Mouse (Mus musculus) liver, embryonic 14.5 days (tissue): ENCODE measurements around the gene Klhl8. TPM values are rescaled to one million over a fixed set of nuclear protein-coding genes. Genes with fewer than 3 reads are reported as not detected.

Source experiments
- ATAC-seq: fragments of 200-750 bp; cut with Nextera tagmentation; 2 replicates; pipeline ENCODE4 v1.8.0; 2017; ENCODE audit warnings: moderate number of reproducible peaks, mild to moderate bottlenecking, moderate library complexity; ENCODE audit not compliant: insufficient read depth
- DNase-seq, 3 experiments: peaks; one replicate each; pipeline ENCODE4 v3.0.0-alpha.2; 2012 to 2013; ENCODE audit warnings: low read depth in 3 of 3, low spot score in 3 of 3
- H3K27ac ChIP-seq: fragments of 300-500 bp; sonication (generic); 2 replicates; pipeline ENCODE4 v1.5.1; 2014; ENCODE audit warnings: moderate library complexity, mild to moderate bottlenecking, control low read depth, inconsistent platforms
- H3K27me3 ChIP-seq: fragments of 300-500 bp; sonication (generic); 2 replicates; pipeline ENCODE4 v1.6.1; 2014; ENCODE audit warnings: mild to moderate bottlenecking, low read length, moderate library complexity; ENCODE audit not compliant: control insufficient read depth, insufficient read depth
- H3K36me3 ChIP-seq: fragments of 300-500 bp; sonication (generic); replicated peaks from 2 replicates; pipeline ENCODE4 v1.6.1; 2014; ENCODE audit warnings: low read depth; ENCODE audit not compliant: control insufficient read depth, insufficient read depth
- H3K4me1 ChIP-seq, 2 experiments: fragments of 200-500 bp in 1 of 2; fragments of 300-500 bp in 1 of 2; sonication (generic) in 1 of 2; replicated peaks; 2 replicates each; pipeline ENCODE4 v1.6.1; 2012 to 2014; ENCODE audit warnings: antibody characterized with exemption in 1 of 2, inconsistent platforms in 1 of 2, low read length in 1 of 2; ENCODE audit not compliant: control insufficient read depth in 2 of 2, insufficient read depth in 2 of 2
- H3K4me2 ChIP-seq: fragments of 300-500 bp; sonication (generic); 2 replicates; pipeline ENCODE4 v1.6.1; 2014; ENCODE audit warnings: low read depth, mild to moderate bottlenecking, control low read depth, moderate library complexity
- H3K4me3 ChIP-seq, 2 experiments: fragments of 200-500 bp in 1 of 2; fragments of 300-500 bp in 1 of 2; sonication (generic) in 1 of 2; 2 replicates each; pipeline ENCODE4 v1.5.1; 2012 to 2014; ENCODE audit warnings: low read depth in 2 of 2, low read length in 2 of 2, mild to moderate bottlenecking in 2 of 2, control low read depth in 1 of 2, inconsistent platforms in 1 of 2, moderate library complexity in 1 of 2; ENCODE audit not compliant: insufficient read depth in 1 of 2
- H3K9ac ChIP-seq: fragments of 300-500 bp; sonication (generic); replicated peaks from 2 replicates; pipeline ENCODE4 v1.6.1; 2014; ENCODE audit warnings: mild to moderate bottlenecking, control low read depth, moderate library complexity
- H3K9me3 ChIP-seq: fragments of 300-500 bp; sonication (generic); 2 replicates; pipeline ENCODE4 v1.6.1; 2016; ENCODE audit warnings: low read length, mixed read lengths; ENCODE audit not compliant: control insufficient read depth
- CTCF ChIP-seq: IDR thresholded peaks from 2 replicates; pipeline ENCODE4 v1.5.1; 2016; ENCODE audit warnings: antibody characterized with exemption, low read depth, control low read depth
- EP300 ChIP-seq: IDR thresholded peaks from 2 replicates; pipeline ENCODE4 v1.6.1; 2016; ENCODE audit warnings: antibody characterized with exemption, low read depth
- WGBS: fragments of 180-500 bp; shearing (Covaris S2); extraction: QIAGEN DNeasy Blood & Tissue Kit; methylation state at CpG from one replicate; pipeline ENCODE4 v1.1.7; 2014; ENCODE audit not compliant: insufficient replicate concordance; 5-methylcytosine and 5-hydroxymethylcytosine counted together
- polyA plus RNA-seq, 2 experiments: library from polyadenylated mRNA; depleted of rRNA in 1 of 2; stranded (reverse) in 1 of 2; unstranded in 1 of 2; fragments of >200 nt; fragmentation: Nextera tagmentation in 1 of 2; extraction: Ambion mirVana in 1 of 2; gene quantifications; 2 replicates each; pipeline versions ENCODE4 v1.2.1 to v1.2.3; 2012 to 2014

Gene Klhl8
- polyA plus RNA-seq, 2 experiments: 0.98 to 0.99 TPM

GRCm38 (mm10) chr5:103816718-103817117 is 94.3 kb downstream of the Klhl8 start:
- WGBS: 86% methylated on average over 3 of the region's 3 CpGs
- DNase-seq (no peak), ATAC-seq (no peak)
- Histone ChIP-seq H3K4me2 (no peak overlapping the region), H3K27me3 (no peaks in the 10 kb centered on the region), H3K9me3 (no peaks in the 10 kb centered on the region), H3K27ac (no peak overlapping the region), H3K36me3 (peaks cover 60% of the 10 kb centered on the region), H3K4me3 (no peak overlapping the region), H3K4me1 (peaks cover 0 to 10% of the 10 kb centered on the region in 2 experiments; a peak in 2 of 4 replicates), H3K9ac (no peak overlapping the region)
- TF ChIP-seq CTCF: no peak
- TF ChIP-seq EP300: no peak

GRCm38 (mm10) chr5:103815249-103815617 is 95.8 kb downstream of the Klhl8 start:
- WGBS: 57% methylated on average over 4 of the region's 4 CpGs
- ATAC-seq: no peak

GRCm38 (mm10) chr5:103814551-103815248 is 96.4 kb downstream of the Klhl8 start:
- DNase-seq: no peak

More at GRCm38 (mm10) chr5:103815249-103815617, 95.8 kb downstream of the Klhl8 start:
- Histone ChIP-seq H3K27me3 (no peaks in the 10 kb centered on the region), H3K4me3 (no peak overlapping the region), H3K9ac (no peak overlapping the region), H3K4me2 (no peak overlapping the region), H3K4me1 (peaks cover 0 to 5% of the 10 kb centered on the region in 2 experiments; a peak in 1 of 4 replicates), H3K27ac (no peak overlapping the region), H3K36me3 (peaks cover 67% of the 10 kb centered on the region), H3K9me3 (no peaks in the 10 kb centered on the region)
- no peak for DNase-seq
- TF ChIP-seq EP300: no peak
- TF ChIP-seq CTCF: no peak

GRCm38 (mm10) chr5:103813997-103814542 is 97.0 kb downstream of the Klhl8 start:
- DNase-seq (no peak), ATAC-seq (no peak)
- Histone ChIP-seq H3K27ac (no peak overlapping the region), H3K9ac (no peak overlapping the region), H3K27me3 (no peaks in the 10 kb centered on the region), H3K4me3 (no peak overlapping the region), H3K4me1 (peaks cover 0 to 5% of the 10 kb centered on the region in 2 experiments; a peak in 1 of 4 replicates), H3K36me3 (peaks cover 63% of the 10 kb centered on the region), H3K9me3 (no peaks in the 10 kb centered on the region), H3K4me2 (no peak overlapping the region)
- WGBS: 77% methylated on average over 12 of the region's 12 CpGs
- TF ChIP-seq EP300 (0 out of 2 replicates have a peak, but pooled peaks have one; percentile 11), CTCF (no peak)

More at GRCm38 (mm10) chr5:103814551-103815248, 96.4 kb downstream of the Klhl8 start:
- Histone ChIP-seq H3K36me3 (peaks cover 67% of the 10 kb centered on the region), H3K4me1 (peaks cover 0 to 5% of the 10 kb centered on the region in 2 experiments; a peak in 1 of 4 replicates), H3K4me2 (no peak overlapping the region), H3K9me3 (no peaks in the 10 kb centered on the region), H3K9ac (no peak overlapping the region), H3K4me3 (no peak overlapping the region), H3K27me3 (no peaks in the 10 kb centered on the region), H3K27ac (no peak overlapping the region)
- TF ChIP-seq EP300 (no peak), CTCF (no peak)
- 74% methylated on average over 16 of the region's 16 CpGs for WGBS
- ATAC-seq: no peak

DNA sequence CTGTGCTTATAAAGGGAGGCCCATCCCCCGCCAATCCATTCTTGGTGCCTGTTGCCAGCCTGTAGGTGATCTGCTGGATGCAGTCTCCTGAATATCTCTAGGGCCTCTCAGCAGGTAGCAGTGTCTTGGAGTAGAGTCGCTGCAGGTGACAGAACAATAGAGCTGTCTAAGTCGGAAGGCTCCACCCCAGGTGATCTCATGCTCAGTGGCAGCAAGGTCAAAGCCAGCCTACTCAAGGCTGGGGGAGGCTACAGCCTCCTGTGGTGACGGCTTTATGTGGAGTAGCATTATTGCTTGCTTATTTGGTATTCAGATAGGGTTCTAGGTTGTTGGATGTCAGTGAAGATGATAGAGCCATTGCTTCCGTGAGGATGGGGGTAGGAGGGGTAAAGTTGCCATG is 97.8 kb downstream of the Klhl8 start:
- H3K9ac ChIP-seq: no peak overlapping the region
- no peak overlapping the region for H3K4me3 ChIP-seq
- no peak overlapping the region for H3K27ac ChIP-seq
- H3K9me3 ChIP-seq: no peaks in the 10 kb centered on the region
- H3K27me3 ChIP-seq: no peaks in the 10 kb centered on the region
- peaks cover 0 to 5% of the 10 kb centered on the region in 2 experiments; a peak in 1 of 4 replicates for H3K4me1 ChIP-seq
- no peak for ATAC-seq
- H3K36me3 ChIP-seq: peaks cover 55% of the 10 kb centered on the region
- DNase-seq: no peak
- H3K4me2 ChIP-seq: no peak overlapping the region
- no peak for TF ChIP-seq EP300
- TF ChIP-seq CTCF: no peak
- WGBS: 84% methylated on average over 5 of the region's 5 CpGs

Other genes with a start within 250 kb of the Klhl8 start
- 5.6 and 7.0 TPM in 2 replicates for gene Aff1, start 218.9 kb downstream of the Klhl8 start, polyA plus RNA-seq (2012; rRNA removed)
- 17.1 and 19.2 TPM in 2 replicates for gene Aff1, start 218.9 kb downstream of the Klhl8 start, polyA plus RNA-seq (2014; fragmentation: Nextera tagmentation; extraction: Ambion mirVana)
- 3.2 and 5.3 TPM in 2 replicates for gene Hsd17b13, start 66.2 kb upstream of the Klhl8 start, polyA plus RNA-seq (2012; rRNA removed)
- gene Hsd17b13, start 66.2 kb upstream of the Klhl8 start, polyA plus RNA-seq (2014; fragmentation: Nextera tagmentation; extraction: Ambion mirVana): 8.3 and 10.9 TPM in 2 replicates
- 6.1 and 7.9 TPM in 2 replicates for gene Hsd17b11, start 110.7 kb upstream of the Klhl8 start, polyA plus RNA-seq (2012; rRNA removed)
- gene Hsd17b11, start 110.7 kb upstream of the Klhl8 start, polyA plus RNA-seq (2014; fragmentation: Nextera tagmentation; extraction: Ambion mirVana): 1.9 and 2.6 TPM in 2 replicates
- gene Nudt9, start 135.0 kb upstream of the Klhl8 start, polyA plus RNA-seq (2012; rRNA removed): 34.5 and 48.1 TPM in 2 replicates
- 73.8 and 74.8 TPM in 2 replicates for gene Nudt9, start 135.0 kb upstream of the Klhl8 start, polyA plus RNA-seq (2014; fragmentation: Nextera tagmentation; extraction: Ambion mirVana)
- gene Gm17660, start 166.3 kb upstream of the Klhl8 start, polyA plus RNA-seq (2012; rRNA removed): not detected in 2 replicates
- gene Gm17660, start 166.3 kb upstream of the Klhl8 start, polyA plus RNA-seq (2014; fragmentation: Nextera tagmentation; extraction: Ambion mirVana): not detected in 2 replicates
- 0.81 and 1.4 TPM in 2 replicates for gene Sparcl1, start 202.5 kb upstream of the Klhl8 start, polyA plus RNA-seq (2012; rRNA removed)
- 1.0 and 1.2 TPM in 2 replicates for gene Sparcl1, start 202.5 kb upstream of the Klhl8 start, polyA plus RNA-seq (2014; fragmentation: Nextera tagmentation; extraction: Ambion mirVana)